Mouse (Mus musculus) left cerebral cortex, postnatal 10 days (tissue): ENCODE results near the gene Tns1. TPM values are rescaled to one million over a fixed set of nuclear protein-coding genes. Genes with fewer than 3 reads are reported as not detected.

Source experiments
- DNase-seq, 2 experiments: peaks; one replicate each; pipeline ENCODE4 v3.0.0; 2021 to 2022; ENCODE audit warnings: low spot score in 2 of 2, mixed read lengths in 1 of 2; ENCODE audit errors: extremely low spot score in 1 of 2
- intact Hi-C: fragments of 180-260 bp; cut with DNase I; formaldehyde crosslinking; loops from one replicate; pipeline ENCODE4 v1.15.1; 2025
- total RNA-seq, 2 experiments: library from RNA; stranded (reverse); gene quantifications; 2 replicates each; pipeline ENCODE4 v1.2.3; 2021

Tns1 gene
- total RNA-seq, 2 experiments from 2014 or later, result 29.3 to 29.8 TPM

DNA sequence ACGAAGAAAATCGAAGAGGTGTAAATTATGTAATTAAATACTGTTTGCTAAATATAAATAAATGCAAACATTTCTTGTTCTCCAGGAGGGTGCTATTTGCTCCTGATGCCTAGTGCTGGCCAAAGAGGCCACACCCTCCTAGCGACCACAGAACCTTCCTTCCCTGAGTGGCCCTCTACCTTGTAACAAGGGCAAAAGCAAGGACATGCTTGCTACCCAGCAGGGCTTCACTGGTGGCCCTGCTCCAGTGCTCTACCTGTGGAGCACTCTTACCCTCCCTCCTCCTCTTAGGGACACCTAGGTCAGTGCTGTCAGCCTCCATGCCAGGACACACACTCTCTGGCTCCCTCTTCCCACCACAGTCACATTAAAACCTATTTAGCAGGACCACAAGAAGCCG, 166.8 kb downstream of the Tns1 start:
- intact Hi-C loops, result no loop called here
- DNase-seq, result no peak

DNA sequence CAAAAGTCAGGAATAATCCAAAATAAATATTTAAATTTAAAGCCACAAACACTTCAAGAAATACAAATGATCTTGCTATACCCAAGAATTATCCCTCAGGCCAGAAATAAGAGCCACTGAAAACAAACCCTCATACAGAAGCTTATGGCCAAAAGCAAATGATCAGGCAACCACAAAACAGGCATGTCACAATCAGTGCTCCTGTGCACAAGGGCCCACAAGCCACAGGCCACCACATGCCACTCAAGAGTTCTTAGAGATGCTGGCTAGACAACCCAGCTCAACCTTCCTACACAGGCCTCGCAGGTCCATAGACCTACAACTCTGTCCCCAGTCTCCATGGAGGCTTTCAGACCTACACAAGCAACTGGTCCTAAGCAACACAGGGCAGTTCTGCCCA, 167.9 kb downstream of the Tns1 start:
- DNase-seq, result no peak
- intact Hi-C loops, result no loop called here

DNA sequence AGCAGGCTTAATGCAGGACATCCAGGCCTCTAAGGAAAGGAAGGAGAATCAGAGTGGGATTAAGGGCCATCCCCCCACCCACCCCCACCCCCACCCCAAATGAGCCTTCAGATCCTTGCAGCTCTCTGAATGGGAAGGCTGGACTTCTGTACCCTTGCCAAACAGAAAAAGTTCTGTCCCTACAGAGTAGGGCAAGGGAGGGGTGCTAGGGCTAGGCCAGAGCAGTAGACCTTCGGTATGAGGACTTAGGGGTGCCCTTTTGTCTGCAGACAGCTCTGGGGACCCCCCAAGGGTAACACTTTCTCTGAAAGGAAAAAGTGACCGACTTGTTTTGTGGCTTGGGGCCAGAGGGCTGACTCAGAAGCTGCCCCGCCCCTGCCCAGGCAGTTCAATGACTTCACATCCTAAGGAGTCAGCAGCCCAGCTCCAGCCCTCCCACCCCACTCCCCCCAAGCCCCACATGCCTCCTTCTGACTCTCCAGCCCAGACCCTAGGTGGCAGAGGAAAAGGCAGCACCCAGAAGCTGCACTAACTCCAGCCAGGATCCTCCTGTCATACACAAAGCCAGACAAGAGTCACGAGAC, 168.9 kb downstream of the Tns1 start:
- intact Hi-C loops, result no loop called here
- DNase-seq, result peak in 1 of 2 experiments; percentile 59

DNA sequence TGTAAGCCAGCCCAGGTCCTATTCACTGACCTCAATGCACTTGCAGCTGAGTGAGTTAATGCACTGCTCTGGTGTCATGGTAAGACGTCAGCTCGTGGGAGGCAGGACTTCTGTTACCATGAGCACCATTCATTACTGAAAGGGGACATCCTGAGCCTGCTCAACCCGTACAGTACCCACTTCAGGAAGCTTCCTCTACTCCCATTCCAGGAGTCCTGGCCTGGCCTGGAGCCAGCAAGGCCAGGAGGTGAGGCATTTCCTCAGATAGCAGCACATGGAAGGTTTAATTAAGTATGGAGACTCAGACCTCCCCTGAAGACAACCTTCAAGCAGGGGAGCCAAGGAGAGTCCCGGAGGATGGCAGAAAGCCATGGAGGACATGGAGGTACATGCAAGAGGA, 169.6 kb downstream of the Tns1 start:
- no peak for DNase-seq
- intact Hi-C loops, result no loop called here

DNA sequence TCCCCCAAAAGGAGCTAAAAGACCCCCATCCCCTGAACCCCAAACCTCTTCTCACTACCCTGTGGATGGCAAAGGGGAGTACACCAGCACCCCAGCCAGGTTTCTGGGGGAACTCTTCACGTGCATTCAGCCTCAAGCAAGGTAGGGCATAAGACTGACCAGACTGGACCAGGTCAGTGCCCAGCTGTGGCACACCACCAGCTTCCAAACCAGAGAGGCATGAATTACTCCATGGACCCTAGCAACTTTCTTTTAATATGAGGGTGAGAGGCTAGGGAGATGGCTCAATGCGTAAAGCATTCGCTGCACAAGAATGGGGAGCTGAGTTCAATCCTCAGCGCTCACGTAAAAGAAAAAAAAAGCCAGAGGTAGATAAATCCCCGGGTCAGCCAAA, 170.2 kb downstream of the Tns1 start:
- no peak for DNase-seq
- intact Hi-C loops, result no loop called here

DNA sequence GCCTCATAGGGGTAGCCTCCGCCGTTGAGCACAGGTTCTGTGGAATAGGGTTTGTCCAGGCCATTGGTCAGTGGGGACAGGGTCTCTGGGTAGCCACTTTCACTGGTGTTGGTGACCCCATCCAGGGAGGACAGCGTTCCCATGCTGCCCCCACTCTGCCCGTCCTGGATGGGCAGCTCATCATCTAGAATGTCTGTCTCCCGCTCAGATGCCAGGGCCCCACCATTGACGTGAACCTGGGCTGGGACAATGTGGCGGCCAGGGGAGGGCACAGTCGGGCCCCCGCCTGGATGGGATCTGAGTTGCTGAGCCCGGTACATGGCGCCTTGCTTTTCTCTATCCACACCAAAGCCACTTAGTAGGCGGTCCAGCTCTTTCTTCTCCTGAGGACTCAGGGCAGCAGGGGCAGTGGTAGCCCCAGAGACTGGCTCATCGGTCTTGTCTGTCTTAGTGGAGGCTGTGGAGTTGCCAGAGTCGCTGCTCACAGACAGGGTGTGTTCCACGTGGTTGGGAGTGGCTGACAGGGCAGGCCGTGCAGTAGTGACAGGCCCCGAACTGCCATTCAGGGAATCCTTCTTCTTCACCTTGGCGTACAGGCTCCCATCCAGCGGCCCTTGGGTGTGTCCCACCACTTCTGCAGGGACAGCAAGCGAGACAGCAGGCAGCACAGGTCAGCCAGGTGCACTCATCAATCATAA, 170.8 kb downstream of the Tns1 start:
- DNase-seq, result no peak
- intact Hi-C loops, result no loop called here

DNA sequence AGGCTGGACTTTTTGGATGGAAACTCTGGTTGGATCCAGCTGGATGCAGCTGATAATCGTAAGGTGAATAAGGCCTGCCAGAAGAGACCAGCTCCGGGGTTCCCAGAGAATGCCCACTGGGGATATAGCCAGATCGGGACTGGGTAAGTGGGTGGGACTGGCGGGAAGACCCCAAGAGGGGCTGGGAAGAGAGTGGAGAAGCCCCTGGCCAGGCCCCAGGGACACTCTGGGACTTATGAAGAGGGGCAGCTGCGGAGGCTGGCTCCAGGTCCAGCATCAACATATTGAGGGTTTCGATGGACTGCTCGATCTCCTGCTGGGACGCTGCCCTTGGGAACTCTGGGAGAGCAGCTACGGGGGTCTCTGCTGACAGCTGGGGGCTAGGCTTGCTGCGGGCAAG, 171.7 kb downstream of the Tns1 start:
- intact Hi-C loops, result no loop called here
- no peak for DNase-seq

DNA sequence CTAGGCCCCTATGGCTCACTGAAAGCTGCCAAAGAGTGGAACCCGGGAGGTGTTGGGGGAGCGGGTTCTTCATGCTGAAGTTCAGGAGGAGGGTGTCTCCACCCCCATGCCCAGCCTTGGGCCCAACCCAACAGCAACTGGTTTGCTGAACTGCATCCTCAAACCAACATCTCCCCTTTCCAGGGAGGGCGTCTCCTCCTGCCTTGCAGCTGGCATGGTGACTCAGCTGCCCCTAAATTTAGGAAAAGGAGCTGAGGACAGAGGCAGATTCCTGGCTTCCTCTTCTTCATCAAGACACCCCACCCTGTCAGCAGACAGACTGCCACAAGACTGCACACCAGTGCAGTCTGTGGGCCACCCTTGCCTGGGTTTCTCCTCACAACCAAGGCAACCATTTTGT, 173.1 kb downstream of the Tns1 start:
- intact Hi-C loops, result no loop called here
- DNase-seq, result no peak

DNA sequence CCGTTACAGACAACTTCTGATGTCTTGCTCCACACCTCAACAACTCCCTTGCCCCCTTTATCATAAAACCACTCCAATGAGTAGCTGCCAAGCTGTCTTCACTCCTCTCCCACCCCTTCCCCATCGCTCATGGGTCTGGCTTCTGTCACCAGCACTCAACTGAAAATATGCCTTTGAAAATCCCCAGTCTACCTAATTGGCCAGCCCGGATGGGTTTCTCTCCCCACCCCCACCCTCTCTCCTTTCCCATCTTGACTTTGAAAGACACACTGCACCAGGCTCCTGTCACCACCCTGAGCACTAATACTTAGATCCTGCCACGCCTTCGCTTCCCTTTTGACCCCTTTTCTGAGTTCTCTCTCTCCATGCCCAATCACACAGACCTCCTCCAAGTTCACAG, 175.5 kb downstream of the Tns1 start:
- intact Hi-C loops, result no loop called here
- no peak for DNase-seq

DNA sequence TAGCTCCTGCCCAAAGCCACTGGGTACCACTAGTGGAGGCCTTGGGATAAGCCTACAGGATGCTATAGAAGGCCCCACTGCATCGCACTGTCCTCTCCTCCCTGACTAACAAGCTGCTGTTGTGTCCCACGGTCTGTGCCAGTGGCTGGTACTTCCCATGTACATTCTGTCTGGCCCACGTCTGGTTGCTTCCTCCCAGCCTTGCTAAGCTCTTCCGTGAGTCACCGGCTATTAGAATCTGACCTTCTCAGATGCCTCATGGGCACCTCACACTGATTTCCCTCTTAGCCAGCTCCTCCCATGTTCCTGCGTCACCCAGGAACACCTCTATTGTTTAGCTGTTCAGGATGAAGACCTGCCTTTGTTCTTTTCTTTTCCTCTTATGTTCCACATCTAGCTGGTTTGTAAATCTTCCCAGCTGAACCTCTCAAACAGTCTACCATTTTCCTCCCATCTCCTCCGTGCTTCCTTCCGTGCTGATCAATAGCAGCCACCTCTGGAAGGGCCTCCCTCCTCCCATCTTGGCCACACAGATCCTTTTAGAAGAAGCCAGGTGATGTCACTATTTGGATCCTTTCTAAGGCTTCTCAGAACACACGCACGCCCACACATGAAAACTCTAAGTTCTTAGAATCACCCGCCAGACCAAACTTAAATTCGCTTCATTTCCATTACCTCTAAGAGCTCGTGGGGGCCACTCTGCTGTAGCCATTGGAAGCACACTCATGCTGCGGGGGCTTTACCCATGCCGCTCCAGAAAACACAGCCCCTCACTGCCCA, 176.5 kb downstream of the Tns1 start:
- no peak for DNase-seq
- intact Hi-C loops, result no loop called here

DNA sequence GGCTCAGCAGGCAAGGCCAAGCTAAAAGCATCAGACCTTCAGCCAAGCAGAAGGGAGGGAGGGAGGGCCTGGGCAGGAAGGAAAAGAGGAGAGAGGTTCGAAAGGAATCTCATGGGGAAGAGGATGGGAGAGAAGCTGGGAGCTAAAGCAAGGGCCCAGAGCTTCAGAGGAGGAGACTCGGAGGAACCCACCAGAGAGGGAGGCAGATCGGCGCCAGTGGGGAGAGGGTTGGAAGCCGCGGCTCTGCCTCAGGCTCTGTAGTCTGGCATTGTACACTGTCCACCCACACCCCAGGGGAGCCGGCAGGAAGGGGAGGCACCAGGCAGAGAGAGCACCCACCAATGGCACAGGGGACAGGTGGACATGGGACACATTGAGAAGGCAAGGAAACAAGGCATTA, 177.5 kb downstream of the Tns1 start:
- DNase-seq, result no peak
- intact Hi-C loops, result no loop called here

DNA sequence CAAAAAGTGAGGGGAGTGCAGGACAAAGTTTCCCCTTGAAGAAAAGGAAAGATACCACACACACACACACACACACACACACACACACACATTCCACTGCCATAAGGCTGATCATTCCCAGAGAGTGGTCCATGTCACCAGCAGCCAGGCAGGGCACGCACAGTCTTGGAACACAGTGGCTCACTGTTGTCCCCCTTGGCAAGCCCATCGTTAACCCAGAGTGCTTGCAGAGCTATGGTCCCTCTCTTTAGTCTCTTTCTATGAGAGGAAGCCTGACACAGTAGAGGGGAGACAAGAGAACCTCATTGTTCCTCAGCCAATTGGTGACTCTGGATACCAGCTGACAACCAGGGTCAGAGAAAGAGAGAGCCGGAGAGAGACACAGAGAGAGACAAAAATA, 179.9 kb downstream of the Tns1 start:
- intact Hi-C loops, result no loop called here

DNA sequence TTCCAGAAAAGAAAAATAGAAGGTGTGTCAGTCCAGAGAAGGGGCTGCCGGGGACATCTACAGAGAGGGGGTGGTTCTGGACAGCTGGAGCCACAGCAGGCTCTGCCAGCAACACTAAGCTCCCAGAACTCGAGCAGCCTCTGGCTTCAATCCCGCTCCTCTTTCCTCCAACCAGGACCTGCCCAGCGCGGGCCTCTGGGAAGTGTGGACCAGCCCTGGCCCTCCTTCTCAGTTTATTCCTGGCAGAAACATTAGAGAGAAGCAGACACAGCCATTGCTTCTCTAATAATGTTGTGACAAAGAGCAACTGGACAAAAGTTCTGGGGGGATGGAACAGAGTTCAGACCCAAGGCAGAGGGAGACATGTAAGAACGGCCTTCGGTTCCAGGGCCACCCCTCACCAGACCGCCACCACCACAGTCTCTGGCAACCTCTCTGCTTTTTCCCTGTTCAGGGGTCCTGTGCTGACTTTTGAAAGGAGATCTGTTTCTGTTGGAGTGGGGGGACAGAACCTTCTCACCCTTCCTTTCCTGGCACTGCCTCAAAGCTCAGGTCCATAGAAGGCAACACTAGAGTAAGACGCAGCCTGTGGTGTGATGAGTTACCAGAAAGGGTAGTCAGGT, 180.5 kb downstream of the Tns1 start:
- intact Hi-C loops, result no loop called here
- DNase-seq, result peak; percentile 62 to 77

More for the DNA sequence above, 179.9 kb downstream of the Tns1 start:
- DNase-seq, result peak; percentile 52 to 60

DNA sequence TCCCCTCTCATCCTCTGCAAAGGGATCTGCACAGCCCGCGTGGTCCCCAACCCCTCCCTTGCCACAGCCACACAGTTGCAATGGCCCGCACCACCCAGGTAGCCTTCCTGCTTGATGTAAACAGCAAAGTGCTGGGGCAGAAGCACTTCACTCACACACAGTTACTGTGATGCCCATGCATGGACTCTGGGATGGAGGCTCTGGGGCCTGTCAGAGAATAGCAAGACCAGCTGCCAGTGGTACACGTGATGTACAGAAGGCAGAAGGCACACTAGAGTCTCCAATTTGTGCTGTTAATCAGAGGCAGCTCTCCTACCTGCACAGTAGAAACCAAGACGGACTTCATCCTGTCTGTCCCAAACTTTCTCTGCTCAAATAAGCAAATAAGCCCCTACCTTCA, 181.0 kb downstream of the Tns1 start:
- no peak for DNase-seq
- intact Hi-C loops, result no loop called here

DNA sequence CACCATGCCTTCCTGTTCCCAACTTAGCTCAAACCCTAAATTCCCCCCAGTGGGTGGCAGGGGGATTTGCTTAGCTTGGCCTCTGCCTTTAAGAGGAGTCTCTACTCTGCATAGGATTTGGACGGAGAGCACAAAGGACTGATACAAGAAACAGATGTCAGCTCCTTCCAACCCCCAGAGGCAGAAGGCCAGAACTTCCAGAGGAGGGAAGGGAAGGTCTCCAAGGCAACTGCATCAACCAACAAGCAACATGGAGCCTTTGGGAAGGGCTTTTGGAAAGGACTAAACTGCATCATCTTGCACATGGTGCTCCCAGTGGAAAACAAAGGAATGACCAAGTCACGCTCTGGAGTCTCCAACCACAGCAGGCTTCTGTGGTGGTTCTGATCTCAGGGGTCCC, 182.0 kb downstream of the Tns1 start:
- DNase-seq, result peak in 1 of 2 experiments; percentile 42
- intact Hi-C loops, result no loop called here

DNA sequence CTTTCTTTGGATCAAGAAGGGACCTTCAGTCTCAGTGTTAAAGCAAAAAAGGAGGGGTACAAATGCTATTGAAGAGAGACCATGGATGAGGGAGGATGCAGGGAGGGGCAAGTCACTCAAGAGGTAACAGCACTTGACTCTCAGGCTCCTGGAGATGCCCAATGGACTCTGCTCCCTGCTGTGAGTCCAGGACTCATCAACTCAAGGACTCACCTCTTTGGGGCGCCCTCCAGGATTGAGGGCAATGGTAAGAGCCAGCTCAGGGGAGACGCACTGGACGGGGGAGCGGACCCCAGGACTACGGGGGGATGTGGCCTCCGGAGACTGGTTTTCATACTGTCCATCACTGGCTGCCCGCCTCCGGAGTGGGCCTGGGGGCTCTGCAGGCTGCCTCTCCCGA, 182.6 kb downstream of the Tns1 start:
- intact Hi-C loops, result no loop called here
- DNase-seq, result no peak

DNA sequence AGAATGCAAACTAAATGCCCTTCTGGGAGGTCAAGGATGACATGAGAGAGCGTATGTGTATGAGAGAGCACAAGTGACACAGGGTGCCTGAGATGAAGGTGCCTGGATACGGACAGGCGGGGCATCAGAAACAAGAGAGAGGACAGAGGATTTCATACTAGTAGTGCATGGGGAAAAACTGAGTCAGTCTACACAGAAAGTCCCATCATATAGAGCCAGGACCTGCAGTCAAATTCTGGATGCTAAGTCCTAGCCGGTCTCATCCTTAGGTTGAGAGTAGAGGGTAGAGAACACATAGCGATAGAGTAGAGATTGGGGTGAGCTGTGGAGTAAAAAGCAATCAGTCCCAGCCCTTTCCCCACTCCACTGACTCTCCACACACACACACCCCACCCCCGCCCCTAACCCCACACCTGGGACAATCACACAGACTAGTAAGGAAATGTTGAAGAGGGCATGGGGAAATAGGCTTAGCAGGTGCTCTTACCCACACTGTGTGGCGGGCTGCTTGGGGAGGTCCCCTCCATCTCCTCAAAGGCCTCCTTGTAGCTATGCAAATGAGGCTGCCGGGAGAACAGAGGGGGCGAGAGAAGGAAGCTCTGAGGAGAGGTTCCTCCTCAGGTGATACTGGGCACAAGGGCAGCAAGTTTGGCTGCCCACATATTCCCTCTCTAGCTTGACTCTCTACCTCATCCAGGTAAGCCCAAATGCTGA, 183.6 kb downstream of the Tns1 start:
- intact Hi-C loops, result no loop called here
- DNase-seq, result no peak

DNA sequence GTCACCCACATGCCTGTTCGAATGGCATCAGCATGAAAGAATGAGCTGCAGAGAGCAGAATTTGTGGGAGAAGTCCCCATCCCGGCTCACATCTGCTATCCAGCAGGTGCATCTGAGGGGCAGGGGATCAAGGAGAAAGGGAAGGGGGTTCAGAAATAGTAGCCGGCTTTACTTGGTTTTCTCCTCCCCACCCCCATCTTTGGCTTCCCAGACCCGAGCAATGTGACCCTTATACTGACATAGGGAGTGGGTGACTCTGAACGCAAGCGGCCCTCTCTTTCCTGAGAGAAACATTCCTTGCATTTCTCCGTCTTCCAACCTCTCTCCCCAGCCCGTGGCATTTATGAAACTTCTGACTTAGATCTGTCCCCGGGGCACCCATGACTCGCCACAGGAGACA, 185.7 kb downstream of the Tns1 start:
- DNase-seq, result no peak
- intact Hi-C loops, result no loop called here

DNA sequence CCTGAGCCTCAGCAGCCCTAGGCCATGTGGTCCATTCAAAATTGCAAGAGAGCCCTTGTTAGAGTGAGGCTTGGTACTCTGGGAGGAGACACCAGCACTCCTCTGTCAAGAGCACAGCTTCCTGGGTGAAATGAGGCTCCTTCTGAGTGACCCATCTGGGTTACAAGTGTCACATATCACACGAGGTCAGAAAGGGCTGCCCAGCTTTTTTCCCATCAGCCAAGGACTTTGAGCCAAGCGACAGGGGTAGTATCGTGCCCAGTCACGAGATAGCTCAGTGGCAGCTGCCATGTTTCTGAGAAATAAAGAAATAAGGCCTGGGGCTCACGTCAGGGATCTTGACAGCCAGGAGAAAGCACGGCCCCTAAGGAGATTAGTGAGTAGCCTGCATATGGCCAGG, 186.4 kb downstream of the Tns1 start:
- intact Hi-C loops, result no loop called here
- DNase-seq, result no peak
